Mouse (Mus musculus) liver, embryonic 15.5 days (tissue): Measurements from ENCODE around the gene Olfr1278. TPM values are rescaled to one million over a fixed set of nuclear protein-coding genes. Genes with fewer than 3 reads are reported as not detected.
"Not testable (repeated sequence)": the region's sequence is repeated elsewhere in the genome, so short reads cannot be mapped to it uniquely, and the experiment has no call there.

Experiments
- ATAC-seq: fragments of 200-750 bp; cut with Nextera tagmentation; 2 replicates; pipeline ENCODE4 v1.8.0; 2017; ENCODE audit warnings: moderate number of reproducible peaks, mild to moderate bottlenecking, moderate library complexity; ENCODE audit not compliant: insufficient read depth
- H3K27ac ChIP-seq: fragments of 300-500 bp; sonication (generic); replicated peaks from 2 replicates; pipeline ENCODE4 v1.5.1; 2015; ENCODE audit warnings: mild to moderate bottlenecking, inconsistent platforms
- H3K27me3 ChIP-seq: fragments of 300-500 bp; sonication (generic); 2 replicates; pipeline ENCODE4 v1.6.1; 2015; ENCODE audit warnings: mild to moderate bottlenecking, inconsistent platforms
- H3K36me3 ChIP-seq: fragments of 300-500 bp; sonication (generic); replicated peaks from 2 replicates; pipeline ENCODE4 v1.6.1; 2015; ENCODE audit warnings: moderate library complexity, mild to moderate bottlenecking, inconsistent platforms
- H3K4me1 ChIP-seq: fragments of 300-500 bp; sonication (generic); replicated peaks from 2 replicates; pipeline ENCODE4 v1.6.1; 2015; ENCODE audit warnings: inconsistent platforms
- H3K4me2 ChIP-seq: fragments of 300-500 bp; sonication (generic); 2 replicates; pipeline ENCODE4 v1.6.1; 2015; ENCODE audit warnings: moderate library complexity, mild to moderate bottlenecking, inconsistent platforms
- H3K4me3 ChIP-seq: fragments of 300-500 bp; sonication (generic); replicated peaks from 2 replicates; pipeline ENCODE4 v1.5.1; 2015; ENCODE audit warnings: mild to moderate bottlenecking, inconsistent platforms
- H3K9ac ChIP-seq: fragments of 300-500 bp; sonication (generic); 2 replicates; pipeline ENCODE4 v1.6.1; 2015; ENCODE audit warnings: moderate library complexity, mild to moderate bottlenecking, inconsistent platforms
- H3K9me3 ChIP-seq: fragments of 300-500 bp; sonication (generic); replicated peaks from 2 replicates; pipeline ENCODE4 v1.6.1; 2016; ENCODE audit warnings: inconsistent platforms
- WGBS: fragments of 180-500 bp; shearing (Covaris S2); methylation state at CpG from one replicate; pipeline ENCODE4 v1.1.7; 2015; ENCODE audit warnings: mixed read lengths; ENCODE audit not compliant: insufficient replicate concordance; 5-methylcytosine and 5-hydroxymethylcytosine counted together
- polyA plus RNA-seq: library from polyadenylated mRNA; unstranded; fragments of >200 nt; fragmentation: Nextera tagmentation; extraction: Ambion mirVana; gene quantifications from 2 replicates; pipeline ENCODE4 v1.2.1, GENCODE M21; 2015

Olfr1278 gene
- polyA plus RNA-seq = not detected in 2 replicates

DNA sequence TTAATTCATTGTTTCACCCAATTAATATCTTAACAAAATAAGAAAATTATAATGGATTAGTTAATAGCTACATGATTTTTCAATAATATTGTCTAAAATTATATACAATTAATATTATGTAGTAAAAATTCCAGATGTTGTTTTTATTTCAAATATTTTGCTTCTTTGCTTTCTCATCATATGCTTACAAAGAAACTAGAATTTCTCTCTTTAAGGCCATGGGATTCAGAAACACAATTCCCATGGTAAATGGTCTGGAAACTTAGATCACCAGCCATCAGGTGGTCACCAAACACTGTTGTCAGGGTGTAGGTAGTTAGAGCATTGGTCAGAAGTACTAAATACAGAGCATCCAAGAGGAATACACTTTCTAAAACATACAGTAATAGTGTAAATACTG lies at the start of gene Olfr1278:
Olfr1278 (plus strand) TSS at position 301 of the 400 bp plus-strand sequence.
- ATAC-seq = no peak
- Histone ChIP-seq H3K27me3 (no peaks in the 10 kb centered on the region), H3K9me3 (no peaks in the 10 kb centered on the region), H3K36me3 (no peaks in the 10 kb centered on the region), H3K27ac (no peak within 1 kb of the TSS), H3K4me1 (no peaks in the 10 kb centered on the region), H3K9ac (no peak within 1 kb of the TSS), H3K4me3 (no peak within 1 kb of the TSS), H3K4me2 (no peak within 1 kb of the TSS)

DNA sequence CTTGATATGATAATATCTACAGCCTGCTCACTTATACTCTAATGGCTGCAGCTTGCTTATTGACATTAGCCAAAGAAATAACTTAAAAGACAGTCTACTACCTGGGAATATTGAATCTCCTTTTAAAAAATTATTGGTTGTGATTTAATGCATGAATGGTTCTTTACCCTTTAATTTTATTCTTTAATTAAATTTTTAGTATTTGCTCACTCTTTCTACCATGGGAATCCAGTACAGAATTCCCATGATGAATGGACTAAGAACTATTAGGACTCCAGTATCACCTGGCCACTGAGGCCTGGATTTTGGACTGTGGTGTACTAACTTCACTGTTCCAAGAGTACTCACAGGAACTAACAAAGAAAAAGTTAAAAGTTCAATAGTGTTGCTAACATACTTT lies 35.7 kb upstream of the Olfr1278 start, which contains the start of gene Olfr1276:
Olfr1276 (plus strand) TSS at position 301 of the 400 bp plus-strand sequence.
- Histone ChIP-seq H3K9me3 (no peaks in the 10 kb centered on the region), H3K4me2 (no peak within 1 kb of the TSS), H3K27me3 (no peaks in the 10 kb centered on the region), H3K27ac (no peak within 1 kb of the TSS), H3K4me1 (no peaks in the 10 kb centered on the region), H3K36me3 (no peaks in the 10 kb centered on the region), H3K9ac (no peak within 1 kb of the TSS), H3K4me3 (no peak within 1 kb of the TSS)
- ATAC-seq = no peak

DNA sequence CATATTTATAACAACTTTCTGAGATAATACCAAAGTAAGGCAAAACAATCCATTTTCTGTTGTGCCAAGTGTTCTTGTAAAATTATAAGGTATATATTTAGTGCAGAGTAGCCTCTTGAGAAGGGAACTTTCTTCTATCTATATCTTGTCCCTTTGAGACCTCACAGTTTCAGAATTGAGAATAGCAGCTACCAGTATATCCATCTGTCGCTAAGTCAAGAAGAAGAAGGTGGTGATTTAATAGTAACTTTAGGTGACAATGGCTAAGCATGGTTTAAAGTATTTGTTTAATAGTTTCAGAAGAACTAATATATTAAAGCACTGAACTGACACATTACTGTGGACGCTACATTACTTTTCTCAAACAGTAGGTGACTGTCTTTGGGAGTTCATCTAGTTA lies 15.9 kb upstream of the Olfr1278 start, which contains the start of gene Olfr1277:
Olfr1277 (minus strand) TSS at position 101 of the 400 bp plus-strand sequence.
- Histone ChIP-seq H3K4me3 (no peak within 1 kb of the TSS), H3K27me3 (no peaks in the 10 kb centered on the region), H3K4me1 (no peaks in the 10 kb centered on the region), H3K36me3 (no peaks in the 10 kb centered on the region), H3K9ac (no peak within 1 kb of the TSS), H3K9me3 (no peaks in the 10 kb centered on the region), H3K27ac (no peak within 1 kb of the TSS), H3K4me2 (no peak within 1 kb of the TSS)
- WGBS = 55% methylated on average over 2 of the region's 2 CpGs
- ATAC-seq = no peak

DNA sequence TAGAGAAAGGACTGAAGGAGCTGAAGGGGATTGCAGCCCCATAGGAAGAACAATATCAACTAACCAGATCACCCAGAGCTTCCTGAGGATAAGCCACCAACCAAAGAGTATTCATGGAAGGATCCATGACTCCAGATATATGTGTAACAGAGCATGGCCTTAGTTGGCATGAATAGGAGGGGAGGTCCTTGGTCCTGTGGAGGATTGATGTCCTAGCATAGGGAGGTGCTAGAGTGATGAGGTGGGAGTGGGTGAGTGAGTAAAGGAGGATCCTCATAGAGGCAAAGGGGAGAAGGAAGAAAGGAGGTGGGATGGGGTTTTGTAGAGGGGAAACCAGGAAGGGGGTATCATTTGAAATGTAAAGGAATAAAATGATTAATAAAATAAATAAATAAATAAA lies 8.6 kb downstream of the Olfr1278 start:
- no peaks in the 10 kb centered on the region for H3K9me3 ChIP-seq
- H3K4me3 ChIP-seq = no peak overlapping the region
- H3K4me1 ChIP-seq = no peaks in the 10 kb centered on the region
- no peak overlapping the region for H3K4me2 ChIP-seq
- ATAC-seq = no peak
- no peak overlapping the region for H3K27ac ChIP-seq
- no peaks in the 10 kb centered on the region for H3K27me3 ChIP-seq
- H3K36me3 ChIP-seq = no peaks in the 10 kb centered on the region
- H3K9ac ChIP-seq = no peak overlapping the region

DNA sequence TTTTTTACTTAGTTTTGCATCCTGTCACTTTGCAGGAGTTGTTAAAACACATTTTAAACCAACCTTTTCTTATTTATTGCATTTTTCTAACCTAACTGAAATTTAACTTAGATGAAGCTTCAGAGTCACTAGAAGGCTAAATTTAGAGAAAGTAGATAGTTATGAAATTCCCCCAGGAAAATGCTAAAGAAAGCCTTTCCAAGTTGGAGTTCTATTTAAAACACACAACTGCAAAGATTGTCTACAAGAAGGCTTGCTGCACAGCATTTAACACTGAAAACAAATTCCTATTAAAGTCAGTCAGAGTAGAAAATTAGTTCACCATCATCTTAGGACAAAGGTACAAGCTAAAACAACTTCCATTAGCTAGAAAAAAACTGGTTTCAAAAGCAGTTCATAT lies 10.4 kb downstream of the Olfr1278 start, which contains the start of gene Olfr1279:
Olfr1279 (plus strand) TSS at position 262 of the 400 bp plus-strand sequence.
- no peak within 1 kb of the TSS for H3K27ac ChIP-seq
- no peak within 1 kb of the TSS for H3K4me3 ChIP-seq
- ATAC-seq = no peak
- no peaks in the 10 kb centered on the region for H3K27me3 ChIP-seq
- no peaks in the 10 kb centered on the region for H3K9me3 ChIP-seq
- no peak within 1 kb of the TSS for H3K4me2 ChIP-seq
- H3K4me1 ChIP-seq = no peaks in the 10 kb centered on the region
- H3K36me3 ChIP-seq = no peaks in the 10 kb centered on the region
- no peak within 1 kb of the TSS for H3K9ac ChIP-seq

DNA sequence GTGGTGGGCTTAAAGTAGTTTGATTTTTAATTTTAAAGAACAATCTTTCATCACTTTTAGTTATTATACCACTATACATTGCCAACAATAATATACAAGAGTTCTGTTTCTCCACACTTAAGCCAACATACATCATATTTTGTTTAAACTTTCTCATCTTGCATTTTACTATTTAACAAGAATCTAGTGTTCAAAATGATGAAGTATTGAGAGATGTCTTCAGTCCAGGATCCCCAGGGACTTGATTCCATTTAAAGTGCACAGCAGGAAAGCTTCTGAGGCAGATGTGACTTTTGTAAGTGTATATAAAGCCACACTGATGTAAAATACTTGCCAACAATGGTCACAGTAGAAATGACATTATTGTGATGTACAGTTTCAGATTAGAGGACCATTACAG lies 23.8 kb downstream of the Olfr1278 start, which contains the start of gene Olfr1280:
Olfr1280 (plus strand) TSS at position 301 of the 400 bp plus-strand sequence.
- no peak within 1 kb of the TSS for H3K9ac ChIP-seq
- H3K9me3 ChIP-seq = no peaks in the 10 kb centered on the region
- H3K27ac ChIP-seq = no peak within 1 kb of the TSS
- H3K4me1 ChIP-seq = no peaks in the 10 kb centered on the region
- H3K4me2 ChIP-seq = no peak within 1 kb of the TSS
- H3K4me3 ChIP-seq = no peak within 1 kb of the TSS
- no peaks in the 10 kb centered on the region for H3K27me3 ChIP-seq
- ATAC-seq = no peak
- no peaks in the 10 kb centered on the region for H3K36me3 ChIP-seq

DNA sequence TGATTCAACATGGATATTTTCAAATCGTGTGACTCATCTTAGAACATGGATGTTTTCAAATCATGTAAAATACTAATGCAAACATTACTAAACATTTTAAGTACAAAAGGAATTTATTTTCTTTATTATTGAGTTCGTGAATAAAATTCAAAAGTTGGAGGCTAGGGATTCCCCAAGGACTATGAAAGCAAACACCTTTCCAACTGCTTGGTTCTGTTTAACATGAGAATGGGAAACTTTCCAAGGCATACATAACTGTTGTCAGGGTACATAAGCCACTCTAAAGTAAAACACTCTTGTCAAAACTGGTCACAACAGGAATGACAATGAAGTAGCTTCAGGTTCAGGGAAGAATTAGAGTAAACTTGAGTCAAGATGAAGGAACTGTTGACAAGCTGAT lies 36.3 kb downstream of the Olfr1278 start, which contains the start of gene Olfr1281:
Olfr1281 (plus strand) TSS at position 301 of the 400 bp plus-strand sequence.
- ATAC-seq = no peak
- H3K36me3 ChIP-seq = no peaks in the 10 kb centered on the region
- H3K27me3 ChIP-seq = no peaks in the 10 kb centered on the region
- no peak within 1 kb of the TSS for H3K27ac ChIP-seq
- no peaks in the 10 kb centered on the region for H3K9me3 ChIP-seq
- WGBS = 46% methylated on average over 2 of the region's 2 CpGs
- no peak within 1 kb of the TSS for H3K4me3 ChIP-seq
- no peaks in the 10 kb centered on the region for H3K4me1 ChIP-seq
- no peak within 1 kb of the TSS for H3K9ac ChIP-seq
- H3K4me2 ChIP-seq = no peak within 1 kb of the TSS

DNA sequence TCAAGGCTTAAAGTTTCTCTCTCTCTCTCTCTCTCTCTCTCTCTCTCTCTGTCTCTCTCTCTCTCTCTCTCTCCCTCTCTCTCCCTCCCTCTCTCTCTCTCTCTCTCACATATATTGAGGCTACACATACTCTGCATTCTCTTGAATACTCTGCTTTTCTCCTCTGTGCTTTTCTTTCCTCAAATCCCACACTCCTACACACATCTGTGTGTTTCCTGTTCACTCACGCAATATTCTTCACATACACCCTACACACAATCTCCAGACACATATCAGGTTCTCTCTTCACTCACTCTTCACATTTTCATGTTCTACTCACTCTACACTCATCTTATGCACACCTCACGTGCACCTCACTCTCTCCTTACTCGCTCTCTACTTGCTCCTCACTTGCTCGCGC lies 43.8 kb downstream of the Olfr1278 start:
- not testable (repeated sequence) for ATAC-seq, H3K27ac ChIP-seq, H3K9ac ChIP-seq, H3K4me3 ChIP-seq, H3K9me3 ChIP-seq, H3K4me1 ChIP-seq, H3K4me2 ChIP-seq, H3K27me3 ChIP-seq, H3K36me3 ChIP-seq
- 62% methylated on average over 5 of the region's 5 CpGs for WGBS

DNA sequence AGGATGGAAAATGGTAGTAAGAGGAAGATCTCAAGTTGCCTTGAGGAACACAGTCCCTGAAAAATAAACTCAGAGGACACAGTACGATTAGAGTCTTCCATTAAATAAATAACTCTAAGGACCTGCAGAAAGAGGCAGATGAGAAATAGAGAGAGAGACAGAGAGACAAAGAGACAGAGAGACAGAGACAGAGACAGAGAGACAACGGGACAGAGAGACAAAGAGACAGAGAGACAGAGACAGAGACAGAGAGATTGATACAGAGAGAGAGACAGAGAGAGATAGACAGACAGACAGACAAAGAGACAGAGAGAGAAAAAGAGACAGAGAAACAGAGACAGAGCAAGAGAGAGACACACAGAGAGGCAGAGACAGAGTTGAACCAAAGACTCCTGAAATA lies 46.0 kb downstream of the Olfr1278 start, which contains the start of gene Olfr1282:
Olfr1282 (minus strand) TSS at position 101 of the 400 bp plus-strand sequence.
- no peak within 1 kb of the TSS for H3K4me2 ChIP-seq
- H3K4me3 ChIP-seq = no peak within 1 kb of the TSS
- H3K27ac ChIP-seq = no peak within 1 kb of the TSS
- no peaks in the 10 kb centered on the region for H3K27me3 ChIP-seq
- no peak within 1 kb of the TSS for H3K9ac ChIP-seq
- H3K36me3 ChIP-seq = no peaks in the 10 kb centered on the region
- 58% methylated on average over 2 of the region's 2 CpGs for WGBS
- no peak for ATAC-seq
- no peaks in the 10 kb centered on the region for H3K4me1 ChIP-seq
- H3K9me3 ChIP-seq = no peaks in the 10 kb centered on the region

Other genes with a start within 250 kb of the Olfr1278 start
- not detected in 2 replicates for gene Gm13941, start 184.2 kb upstream of the Olfr1278 start, polyA plus RNA-seq
- not detected in 2 replicates for gene Gm15130, start 137.2 kb upstream of the Olfr1278 start, polyA plus RNA-seq
- not detected in 2 replicates for gene 4930430A15Rik, start 60.5 kb upstream of the Olfr1278 start, polyA plus RNA-seq
- not detected in 2 replicates for gene Olfr1275, start 54.9 kb upstream of the Olfr1278 start, polyA plus RNA-seq
- gene Olfr1276, start 35.6 kb upstream of the Olfr1278 start, polyA plus RNA-seq = not detected in 2 replicates
- gene Olfr1277, start 16.0 kb upstream of the Olfr1278 start, polyA plus RNA-seq = not detected in 2 replicates
- not detected in 2 replicates for gene Olfr1279, start 10.5 kb downstream of the Olfr1278 start, polyA plus RNA-seq
- not detected in 2 replicates for gene Olfr1280, start 23.9 kb downstream of the Olfr1278 start, polyA plus RNA-seq
- gene Olfr1281, start 36.4 kb downstream of the Olfr1278 start, polyA plus RNA-seq = not detected in 2 replicates
- not detected in 2 replicates for gene Olfr1282, start 45.9 kb downstream of the Olfr1278 start, polyA plus RNA-seq
- gene Olfr1283, start 76.7 kb downstream of the Olfr1278 start, polyA plus RNA-seq = not detected in 2 replicates
- not detected in 2 replicates for gene Olfr1284, start 85.4 kb downstream of the Olfr1278 start, polyA plus RNA-seq
- not detected in 2 replicates for gene Olfr1286, start 133.0 kb downstream of the Olfr1278 start, polyA plus RNA-seq
- gene Olfr1287, start 159.0 kb downstream of the Olfr1278 start, polyA plus RNA-seq = not detected in 2 replicates
- gene Olfr1288, start 184.0 kb downstream of the Olfr1278 start, polyA plus RNA-seq = not detected in 2 replicates
- gene Olfr1289, start 190.7 kb downstream of the Olfr1278 start, polyA plus RNA-seq = not detected in 2 replicates
- not detected in 2 replicates for gene Olfr1290, start 203.7 kb downstream of the Olfr1278 start, polyA plus RNA-seq
- gene Olfr1291-ps1, start 207.0 kb downstream of the Olfr1278 start, polyA plus RNA-seq = not detected in 2 replicates
- gene Olfr1293-ps, start 235.1 kb downstream of the Olfr1278 start, polyA plus RNA-seq = not detected in 2 replicates